Mouse (Mus musculus): Measurements from ENCODE around the gene Rps15.

Gene Rps15

GRCm38 (mm10) chr10:80317011-80317410, 24.8 kb downstream of the Rps15 start:
- no peak for DNase-seq

DNA sequence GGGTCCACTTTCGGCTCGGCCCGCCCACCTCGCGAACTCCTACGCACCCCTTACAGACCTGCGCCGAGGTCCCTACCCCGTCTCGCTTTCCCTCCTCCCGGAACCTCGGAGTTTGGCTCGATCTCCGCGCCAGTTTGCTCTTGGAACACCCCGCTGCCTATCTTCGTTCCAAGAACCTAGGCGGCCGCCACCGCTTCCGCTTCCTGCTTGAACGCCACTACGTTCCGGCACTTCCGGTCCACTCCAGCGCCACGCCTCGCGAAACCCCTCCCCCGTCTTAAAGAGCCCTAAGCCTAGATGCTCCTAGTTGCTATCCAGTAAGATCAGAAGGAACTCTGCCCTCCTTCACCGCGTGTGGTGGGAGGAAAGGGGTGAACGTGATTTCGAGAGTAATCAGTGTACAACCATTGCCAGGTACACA, 28.1 kb downstream of the Rps15 start, which contains the start of gene 2310011J03Rik:
TSS of gene 2310011J03Rik (minus strand) at position 198 of the 421 bp plus-strand sequence.
- DNase-seq, result peak; percentile 88 to 90

- no peak for DNase-seq
Observed at GRCm38 (mm10) chr10:80321014-80321669, 28.9 kb downstream of the Rps15 start.

- peak in 1 of 2 experiments; percentile 23 for DNase-seq
Observed at GRCm38 (mm10) chr10:80321670-80322581, 29.7 kb downstream of the Rps15 start.

- peak in 1 of 2 experiments; percentile 47 for DNase-seq
Observed at GRCm38 (mm10) chr10:80322811-80323211, 30.6 kb downstream of the Rps15 start.

GRCm38 (mm10) chr10:80323261-80324119, 31.2 kb downstream of the Rps15 start:
- DNase-seq, result peak; percentile 58 to 68

GRCm38 (mm10) chr10:80324120-80325037, 32.1 kb downstream of the Rps15 start:
- no peak for DNase-seq

GRCm38 (mm10) chr10:80325045-80325444, 32.8 kb downstream of the Rps15 start:
- peak in 1 of 2 experiments; percentile 19 for DNase-seq

- DNase-seq, result peak; percentile 63 to 77
Observed at GRCm38 (mm10) chr10:80329273-80330081, 37.2 kb downstream of the Rps15 start, which contains the start of the genes Pcsk4 and Reep6. TSS of gene Pcsk4 (minus strand) at chr10:80329498. TSS of gene Reep6 (plus strand) at chr10:80329953.

GRCm38 (mm10) chr10:80330084-80330483, 37.8 kb downstream of the Rps15 start:
- DNase-seq, result no peak

DNA sequence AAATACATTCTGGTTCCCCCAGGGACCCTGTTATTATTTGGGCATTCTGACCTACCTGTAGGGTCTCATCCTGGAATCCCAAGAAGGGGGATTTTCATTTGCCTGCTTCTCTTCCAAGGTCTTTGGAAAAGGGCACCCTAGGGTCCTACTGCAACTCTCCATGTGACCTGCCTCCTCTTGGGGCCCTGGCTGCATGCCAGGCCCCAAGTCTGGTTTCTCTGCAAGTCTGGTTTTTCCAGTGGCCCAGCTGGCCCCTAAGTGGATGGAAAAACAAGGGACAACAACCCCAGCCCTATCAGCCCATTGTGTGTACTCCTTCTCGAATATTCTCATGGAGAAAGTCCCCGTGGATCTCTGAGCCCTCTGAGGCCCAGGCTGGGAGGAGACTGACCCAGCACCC, 38.6 kb downstream of the Rps15 start:
- no peak for DNase-seq

GRCm38 (mm10) chr10:80331636-80332524, 39.6 kb downstream of the Rps15 start:
- no peak for DNase-seq

DNA sequence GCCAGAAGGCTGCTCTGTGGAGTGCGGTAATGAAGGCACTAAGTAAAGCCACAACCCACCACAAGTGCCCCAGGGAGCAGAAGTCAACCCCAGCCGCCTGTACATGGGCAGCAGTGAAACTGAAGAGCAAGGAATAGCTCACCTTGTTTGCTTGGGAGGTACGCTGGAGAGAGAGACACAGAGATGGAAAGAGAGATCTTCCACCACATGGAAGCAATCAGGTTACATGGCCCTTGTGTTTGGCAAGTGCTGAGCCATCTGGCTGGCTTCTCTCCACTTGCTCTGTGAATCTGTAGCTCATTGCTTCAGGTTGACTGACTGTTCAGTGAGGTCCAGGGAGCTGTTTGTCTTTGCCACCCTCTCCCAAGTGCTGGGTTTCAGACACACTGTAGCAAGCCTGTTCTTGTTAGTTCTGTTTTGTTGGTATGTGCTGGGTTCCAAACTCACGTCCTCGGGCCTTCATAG, 40.3 kb downstream of the Rps15 start:
- no peak for DNase-seq

DNA sequence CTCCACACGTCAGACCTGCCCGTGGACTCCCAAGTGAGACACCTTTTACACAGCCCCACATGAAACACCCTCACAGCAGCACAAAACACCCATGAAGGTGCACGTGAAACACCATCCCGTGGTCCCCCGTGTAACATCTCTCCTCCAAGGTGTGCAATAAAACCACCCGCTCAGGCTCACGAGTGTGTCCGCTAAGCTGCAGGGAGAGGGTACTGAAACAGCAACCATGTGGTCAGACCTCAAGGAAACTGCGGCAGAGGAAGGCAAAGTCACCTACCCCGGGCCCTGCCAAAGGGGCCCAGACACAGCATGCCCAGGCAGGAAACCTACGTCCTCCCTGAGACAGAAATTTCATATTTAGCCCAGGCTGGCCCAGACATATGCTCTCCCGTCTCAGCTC, 44.0 kb downstream of the Rps15 start:
- no peak for DNase-seq

DNA sequence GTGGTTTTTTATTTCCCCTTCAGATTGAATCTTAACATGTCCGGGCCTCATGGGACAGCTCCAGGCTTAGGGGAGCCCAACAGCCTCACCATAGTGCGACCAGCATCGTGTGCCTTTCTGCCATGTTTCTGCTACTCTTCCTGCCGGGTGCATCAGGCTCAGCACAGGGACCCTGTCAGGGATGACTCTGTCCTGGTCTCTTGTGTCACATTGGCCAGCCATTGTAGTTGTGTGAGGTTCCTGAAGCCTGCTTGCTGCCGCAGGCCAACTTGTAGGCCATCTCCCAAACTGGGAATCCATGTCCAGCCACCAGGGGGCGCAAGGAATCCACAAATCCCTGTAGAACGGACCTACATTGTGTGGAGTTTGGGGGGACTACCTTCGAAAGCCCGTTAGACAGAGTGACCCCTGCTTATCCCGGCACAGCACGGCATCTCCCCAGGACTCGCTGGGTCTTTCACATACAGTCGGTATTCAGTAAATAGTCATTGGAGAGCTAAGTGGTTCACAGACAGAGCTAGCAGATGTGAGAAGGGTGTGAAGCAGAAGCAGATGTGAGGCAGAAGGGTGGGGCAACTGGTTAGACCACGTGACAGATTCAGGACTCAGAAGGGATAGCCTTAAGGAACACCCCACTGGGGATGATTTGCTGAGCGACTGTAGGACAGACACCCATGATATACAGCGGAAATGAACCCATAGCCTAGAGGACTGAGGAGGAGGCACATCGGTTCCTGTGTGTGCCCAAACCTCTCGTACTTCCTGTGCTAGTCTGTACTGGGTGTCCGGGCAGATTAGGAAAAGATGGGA, 47.9 kb downstream of the Rps15 start:
- DNase-seq, result peak; percentile 74 to 79

DNA sequence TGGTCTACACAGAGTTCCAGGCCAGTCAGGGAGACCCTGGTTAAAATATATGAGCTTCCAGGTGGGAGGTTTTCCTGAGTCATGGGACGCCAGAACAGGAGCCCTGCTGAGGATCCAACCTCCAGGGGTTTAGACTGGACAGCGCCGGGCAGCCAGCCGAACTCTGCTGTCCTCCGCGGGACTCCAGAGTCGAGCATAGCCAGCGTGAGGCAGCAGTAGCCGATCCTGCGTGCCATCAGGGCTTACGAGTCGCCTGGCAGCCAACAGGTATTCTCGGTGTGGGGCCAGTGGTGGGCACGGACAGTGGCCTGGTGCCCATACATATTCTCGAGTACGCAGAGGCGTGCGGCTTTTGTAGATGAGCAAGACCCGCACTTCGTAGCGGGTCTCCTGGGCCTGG, 48.8 kb downstream of the Rps15 start:
- no peak for DNase-seq

GRCm38 (mm10) chr10:80341491-80342304, 49.4 kb downstream of the Rps15 start:
- DNase-seq, result peak in 1 of 2 experiments; percentile 17
